Mouse (Mus musculus): Measurements from ENCODE around the gene B3gnt8.

GRCm38 (mm10) chr7:25644136-25644535, 17.7 kb downstream of the B3gnt8 start:
- TF ChIP-seq CTCF (IDR thresholded peaks at IDR 0.05; ENCODE audit: low read depth), result no peak
- TF ChIP-seq EP300 (IDR thresholded peaks at IDR 0.05; ENCODE audit: low read depth), result no peak

All from heart, postnatal 0 days (tissue).